Mouse (Mus musculus): ENCODE measurements around the gene Tmem126a. TPM values are rescaled to one million over a fixed set of nuclear protein-coding genes. Genes with fewer than 3 reads are reported as not detected.

The Tmem126a gene
- polyA plus RNA-seq, 1 experiment from 2014 or later: 111 TPM

DNA sequence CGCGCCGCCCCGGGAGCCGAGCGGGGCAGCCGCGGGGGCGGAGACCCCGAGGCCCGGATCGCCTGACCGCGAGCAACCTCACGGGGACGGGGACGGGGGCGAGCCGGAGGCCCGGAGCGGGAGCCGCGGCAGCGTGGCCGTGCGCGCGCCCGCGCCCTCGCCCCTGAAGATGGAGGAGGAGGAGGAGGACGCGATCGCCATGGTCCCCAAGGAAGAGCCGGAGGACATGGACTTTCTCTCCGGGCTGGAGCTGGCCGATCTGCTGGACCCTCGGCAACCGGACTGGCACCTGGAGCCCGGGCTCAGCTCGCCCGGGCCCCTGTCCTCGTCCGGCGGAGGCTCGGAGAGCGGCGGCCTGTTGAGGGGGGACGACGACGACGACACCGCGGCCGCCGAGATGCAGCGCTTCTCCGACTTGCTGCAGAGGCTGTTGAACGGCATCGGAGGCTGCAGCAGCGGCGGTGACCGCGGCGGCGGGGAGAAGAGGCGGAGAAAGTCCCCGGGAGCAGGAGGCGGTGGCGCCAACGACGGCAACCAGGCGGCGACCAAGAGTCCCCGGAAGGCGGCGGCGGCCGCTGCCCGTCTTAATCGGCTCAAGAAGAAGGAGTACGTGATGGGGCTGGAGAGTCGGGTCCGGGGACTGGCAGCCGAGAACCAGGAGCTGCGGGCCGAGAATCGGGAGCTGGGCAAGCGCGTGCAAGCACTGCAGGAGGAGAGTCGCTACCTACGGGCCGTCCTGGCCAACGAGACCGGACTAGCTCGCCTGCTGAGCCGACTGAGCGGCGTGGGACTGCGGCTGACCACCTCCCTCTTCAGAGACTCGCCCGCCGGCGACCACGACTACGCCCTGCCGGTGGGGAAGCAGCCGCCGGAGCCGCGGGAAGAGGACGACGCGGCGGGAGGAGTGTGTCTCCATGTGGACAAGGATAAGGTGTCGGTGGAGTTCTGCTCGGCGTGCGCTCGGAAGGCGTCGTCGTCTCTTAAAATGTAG, 13.6 kb downstream of the Tmem126a start:
- Histone ChIP-seq H3K36me3 (peaks cover 3% of the 10 kb centered on the region; the same call in 1 of the 2 replicates), H3K4me1 (peaks cover 9% of the 10 kb centered on the region), H3K9me3 (no peaks in the 10 kb centered on the region), H3K9ac (peak overlapping the region; percentile 99), H3K4me2 (replicated peaks) (peak overlapping the region; percentile 93), H3K27me3 (replicated peaks) (no peaks in the 10 kb centered on the region), H3K4me3 (peak overlapping the region; percentile 97), H3K27ac (peak overlapping the region; percentile 98)
- peak; percentile 82 for ATAC-seq (ENCODE audit: low FRiP score, low read depth)
- under 1% methylated on average over 123 of the region's 123 CpGs for WGBS

DNA sequence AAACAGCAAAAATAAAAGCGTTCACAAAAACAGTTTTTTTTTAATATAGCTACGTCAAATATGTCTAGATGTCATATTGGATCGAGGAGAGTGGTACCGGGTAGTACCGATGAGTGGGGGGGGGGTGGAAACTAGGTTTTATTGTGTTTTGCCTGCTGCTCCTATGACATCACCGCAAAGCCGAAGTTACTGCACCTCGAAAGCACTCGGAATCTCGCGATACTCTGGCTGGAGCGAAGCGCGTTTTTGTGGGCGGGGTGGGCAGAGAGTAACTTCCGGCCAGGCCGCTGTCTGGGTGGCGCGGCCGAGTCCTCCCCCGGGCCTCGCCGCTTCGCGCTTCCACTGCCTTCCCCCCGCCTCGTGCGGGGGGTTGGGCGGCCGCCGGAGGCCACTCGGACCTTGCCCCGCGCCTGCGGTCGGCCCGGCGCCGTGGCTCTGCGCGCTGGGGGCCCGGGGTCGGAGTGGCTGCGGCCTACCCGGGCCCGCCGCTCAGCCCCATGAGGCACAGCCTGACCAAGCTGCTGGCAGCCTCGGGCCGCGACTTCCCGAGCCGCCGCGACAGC, 14.4 kb downstream of the Tmem126a start, which contains the start of gene Crebzf:
Crebzf (plus strand) TSS at position 212 of the 563 bp plus-strand sequence.
- Histone ChIP-seq H3K27me3 (replicated peaks) (no peaks in the 10 kb centered on the region), H3K4me3 (peak within 1 kb of the TSS; percentile 97), H3K9ac (peak within 1 kb of the TSS; percentile 99), H3K27ac (peak within 1 kb of the TSS; percentile 98), H3K36me3 (peaks cover 3% of the 10 kb centered on the region; the same call in 1 of the 2 replicates), H3K4me2 (replicated peaks) (peak within 1 kb of the TSS; percentile 93), H3K4me1 (peaks cover 9% of the 10 kb centered on the region), H3K9me3 (no peaks in the 10 kb centered on the region)
- under 1% methylated on average over 54 of the region's 54 CpGs for WGBS
- peak; percentile 95 for ATAC-seq (ENCODE audit: low FRiP score, low read depth)

DNA sequence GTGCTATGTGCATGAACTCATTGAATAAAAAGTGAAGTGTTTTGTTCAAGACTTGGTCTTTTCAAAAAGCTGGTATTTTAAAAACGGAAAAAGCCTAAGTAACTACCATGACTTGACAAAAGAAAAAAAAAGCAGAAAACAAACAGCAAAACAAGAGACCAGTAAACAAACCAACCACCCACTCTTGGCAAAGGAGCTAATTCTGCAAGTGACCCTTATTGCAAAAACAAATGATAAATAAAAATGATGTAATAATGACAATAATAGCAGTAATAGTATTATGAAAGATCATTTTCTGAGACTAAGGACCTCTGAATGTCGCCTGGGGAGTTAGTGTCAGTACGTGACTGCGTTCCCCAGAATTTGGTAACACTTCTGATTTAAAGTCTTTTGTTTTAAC, 15.0 kb downstream of the Tmem126a start:
- H3K9me3 ChIP-seq: no peaks in the 10 kb centered on the region
- H3K9ac ChIP-seq: peak overlapping the region; percentile 99
- peak overlapping the region; percentile 97 for H3K4me3 ChIP-seq
- H3K36me3 ChIP-seq: no peaks in the 10 kb centered on the region
- 15% methylated on average over 4 of the region's 4 CpGs for WGBS
- ATAC-seq (ENCODE audit: low FRiP score, low read depth): peak; percentile 8; the same call in 1 of the 2 replicates
- no peak overlapping the region for H3K27ac ChIP-seq
- H3K27me3 ChIP-seq (replicated peaks): no peaks in the 10 kb centered on the region
- peaks cover 9% of the 10 kb centered on the region for H3K4me1 ChIP-seq
- peak overlapping the region; percentile 55 for H3K4me2 ChIP-seq (replicated peaks)

DNA sequence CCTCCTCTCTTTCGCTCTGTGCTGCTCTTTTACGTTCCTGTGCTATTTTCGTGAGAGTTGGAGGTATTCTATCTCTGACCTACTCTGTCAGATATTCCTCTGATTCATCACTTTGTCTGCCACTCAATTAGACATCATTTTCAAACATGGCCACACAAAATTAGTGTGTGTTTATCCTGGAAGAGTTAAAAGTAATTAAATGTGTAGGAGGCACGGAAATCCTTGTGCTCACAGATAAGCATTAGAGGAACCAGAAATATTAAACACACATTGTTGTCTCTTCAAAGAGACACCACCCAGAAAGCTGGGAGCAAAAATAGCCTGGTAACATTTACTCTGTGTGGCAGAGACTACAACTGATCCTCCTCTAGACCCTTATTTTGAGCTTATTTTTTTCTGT, 17.0 kb downstream of the Tmem126a start:
- Histone ChIP-seq H3K27me3 (replicated peaks) (no peaks in the 10 kb centered on the region), H3K36me3 (no peaks in the 10 kb centered on the region), H3K4me1 (peaks cover 3% of the 10 kb centered on the region; the same call in 1 of the 2 replicates), H3K9me3 (no peaks in the 10 kb centered on the region), H3K4me2 (replicated peaks) (no peak overlapping the region), H3K27ac (no peak overlapping the region), H3K4me3 (no peak overlapping the region), H3K9ac (no peak overlapping the region)
- no peak for ATAC-seq (ENCODE audit: low FRiP score, low read depth)
- 93% methylated on average over 4 of the region's 4 CpGs for WGBS

DNA sequence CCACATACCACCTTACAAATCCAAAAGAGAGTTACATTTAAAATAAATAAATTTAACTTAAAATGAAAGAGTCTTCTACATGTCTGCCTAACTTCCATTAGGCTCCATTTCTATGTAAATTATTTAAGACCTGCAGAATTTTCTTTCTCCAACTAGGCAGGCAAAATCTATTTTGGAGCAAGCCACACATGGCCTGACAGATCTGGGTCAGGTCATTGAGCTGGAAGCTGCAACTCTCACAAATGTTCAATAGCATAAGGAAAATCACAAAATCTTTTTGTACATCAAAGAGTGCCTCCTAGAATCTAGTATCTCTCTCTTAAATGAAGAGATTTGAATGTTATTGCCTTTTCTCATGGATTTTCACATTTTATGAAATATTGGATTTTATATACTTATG, 24.8 kb downstream of the Tmem126a start:
- H3K9ac ChIP-seq: no peak overlapping the region
- no peaks in the 10 kb centered on the region for H3K36me3 ChIP-seq
- H3K4me2 ChIP-seq (replicated peaks): no peak overlapping the region
- H3K27ac ChIP-seq: no peak overlapping the region
- no peaks in the 10 kb centered on the region for H3K9me3 ChIP-seq
- H3K4me3 ChIP-seq: no peak overlapping the region
- no peaks in the 10 kb centered on the region for H3K27me3 ChIP-seq (replicated peaks)
- no peak for ATAC-seq (ENCODE audit: low FRiP score, low read depth)
- H3K4me1 ChIP-seq: peaks cover 2% of the 10 kb centered on the region; the same call in 1 of the 2 replicates

DNA sequence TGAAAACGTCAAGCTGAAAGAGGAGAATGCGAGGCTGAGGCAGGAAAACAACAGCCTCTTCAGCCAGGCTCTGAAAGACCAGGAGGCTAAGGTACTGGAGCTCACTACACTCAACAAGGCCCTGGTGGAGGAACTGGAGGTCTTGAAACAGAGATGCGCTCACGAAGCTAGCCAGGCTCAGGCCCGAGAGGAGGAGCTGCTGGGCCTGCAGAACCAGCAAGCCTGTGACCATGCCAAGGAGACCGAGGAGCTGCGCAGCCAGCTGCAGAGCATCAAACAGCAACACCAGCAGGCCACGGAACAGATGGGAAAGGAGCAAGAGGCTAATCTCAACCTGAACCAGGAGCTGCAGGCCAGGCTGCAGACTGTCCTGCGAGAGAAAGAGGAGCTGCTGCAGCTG, 30.0 kb downstream of the Tmem126a start:
- no peak for ATAC-seq (ENCODE audit: low FRiP score, low read depth)
- no peaks in the 10 kb centered on the region for H3K36me3 ChIP-seq

DNA sequence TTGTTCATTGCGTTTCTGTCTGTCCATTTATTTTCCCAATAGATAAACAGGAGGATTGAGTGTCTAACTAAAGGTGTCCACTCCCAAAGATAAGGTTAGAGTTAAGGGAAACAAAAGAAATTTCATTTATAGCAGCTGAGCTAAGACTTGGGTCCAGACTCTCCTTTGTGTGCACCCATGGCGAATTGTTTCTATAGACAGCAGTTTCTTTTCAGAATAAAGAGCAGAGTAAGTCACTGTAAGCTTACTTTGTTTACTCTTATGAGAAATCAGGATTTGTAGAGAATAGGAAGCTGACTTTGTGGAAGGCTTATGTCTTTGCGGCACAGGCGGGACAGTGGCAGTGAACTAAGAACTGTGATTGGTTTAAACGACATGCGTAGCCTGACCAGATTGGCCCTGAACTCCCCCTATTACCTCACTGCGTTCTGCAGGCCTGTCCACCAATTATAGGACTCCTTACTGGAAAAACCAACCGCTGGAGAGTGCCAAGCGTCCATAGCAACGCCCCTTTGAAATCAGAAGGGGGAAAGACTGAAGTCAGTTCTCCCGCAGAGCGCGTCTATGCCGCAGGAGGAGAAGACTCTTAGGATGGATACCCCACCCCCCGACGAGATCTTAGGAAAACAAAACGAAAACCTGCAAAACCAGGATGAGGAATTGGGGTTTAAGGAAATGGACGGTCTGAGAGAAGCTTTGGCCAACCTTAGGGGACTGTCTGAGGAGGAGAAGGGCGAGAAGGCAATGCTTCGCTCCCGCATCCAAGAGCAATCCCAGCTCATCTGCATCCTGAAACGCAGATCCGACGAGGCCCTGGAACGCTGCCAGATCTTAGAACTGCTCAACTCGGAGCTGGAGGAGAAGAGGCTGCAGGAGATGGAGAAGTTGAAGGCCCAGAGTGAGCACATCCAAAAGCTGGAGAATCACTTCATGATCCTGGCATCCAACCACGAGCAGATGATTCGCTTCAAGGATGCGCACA, 30.7 kb downstream of the Tmem126a start, which contains the start of gene Ccdc89:
Ccdc89 (plus strand) TSS at position 558 of the 982 bp plus-strand sequence.
- WGBS: 24% methylated on average over 29 of the region's 29 CpGs
- H3K27me3 ChIP-seq (replicated peaks): no peaks in the 10 kb centered on the region
- H3K36me3 ChIP-seq: no peaks in the 10 kb centered on the region
- H3K4me2 ChIP-seq (replicated peaks): peak within 1 kb of the TSS; percentile 73
- peak within 1 kb of the TSS; percentile 38; the same call in 1 of the 2 replicates for H3K9ac ChIP-seq
- H3K27ac ChIP-seq: no peak within 1 kb of the TSS
- peak within 1 kb of the TSS; percentile 31 for H3K4me3 ChIP-seq
- peaks cover 4% of the 10 kb centered on the region; the same call in 1 of the 2 replicates for H3K4me1 ChIP-seq
- no peaks in the 10 kb centered on the region for H3K9me3 ChIP-seq
- peak; percentile 100 for ATAC-seq (ENCODE audit: low FRiP score, low read depth)

More for the DNA sequence above, 30.0 kb downstream of the Tmem126a start:
- Histone ChIP-seq H3K9me3 (no peaks in the 10 kb centered on the region), H3K4me2 (replicated peaks) (peak overlapping the region; percentile 73), H3K4me3 (0 out of 2 replicates have a peak overlapping the region, but pooled peaks have one; percentile 31), H3K4me1 (peaks cover 4% of the 10 kb centered on the region; the same call in 1 of the 2 replicates), H3K27me3 (replicated peaks) (no peaks in the 10 kb centered on the region), H3K9ac (peak overlapping the region; percentile 38; the same call in 1 of the 2 replicates), H3K27ac (no peak overlapping the region)
- WGBS: 70% methylated on average over 9 of the region's 9 CpGs

DNA sequence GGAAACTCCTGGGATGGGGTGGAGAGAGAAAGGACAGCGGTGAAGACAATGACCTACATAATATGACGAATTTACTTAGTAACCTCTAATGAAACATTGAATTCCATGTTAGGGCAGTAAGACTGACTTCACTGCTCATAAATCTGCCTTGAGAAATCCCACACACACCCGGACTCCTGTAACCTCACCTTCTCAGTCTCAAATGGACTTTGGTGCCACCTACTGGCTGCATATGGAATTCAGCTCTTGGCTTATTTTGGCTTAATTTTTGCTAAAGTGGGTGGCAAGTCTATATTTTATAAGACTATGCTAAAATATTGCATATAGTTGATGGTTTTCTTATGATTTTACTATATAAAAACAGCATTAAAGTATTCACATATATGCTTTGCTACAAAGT, 47.1 kb downstream of the Tmem126a start:
- 50% methylated on average over 3 of the region's 3 CpGs for WGBS
- H3K36me3 ChIP-seq: no peaks in the 10 kb centered on the region
- H3K4me3 ChIP-seq: no peak overlapping the region
- no peak overlapping the region for H3K9ac ChIP-seq
- ATAC-seq (ENCODE audit: low FRiP score, low read depth): peak; percentile 33; the same call in 1 of the 2 replicates
- H3K9me3 ChIP-seq: no peaks in the 10 kb centered on the region
- no peaks in the 10 kb centered on the region for H3K27me3 ChIP-seq (replicated peaks)
- H3K4me2 ChIP-seq (replicated peaks): no peak overlapping the region
- H3K4me1 ChIP-seq: no peaks in the 10 kb centered on the region
- H3K27ac ChIP-seq: no peak overlapping the region

Other genes starting within 250 kb of the Tmem126a start
- gene Ccdc83, start 191.5 kb downstream of the Tmem126a start, polyA plus RNA-seq (2016; fragmentation: Nextera tagmentation; extraction: Ambion mirVana): not detected in 2 replicates
- 5.8 and 5.9 TPM in 2 replicates for gene Sytl2, start 155.0 kb downstream of the Tmem126a start, polyA plus RNA-seq (2016; fragmentation: Nextera tagmentation; extraction: Ambion mirVana)
- 2.0 and 2.2 TPM in 2 replicates for gene Ccdc89, start 30.7 kb downstream of the Tmem126a start, polyA plus RNA-seq (2016; fragmentation: Nextera tagmentation; extraction: Ambion mirVana)
- 57.6 and 64.9 TPM in 2 replicates for gene Crebzf, start 14.5 kb downstream of the Tmem126a start, polyA plus RNA-seq (2016; fragmentation: Nextera tagmentation; extraction: Ambion mirVana)
- 41.4 and 43.2 TPM in 2 replicates for gene Tmem126b, start 18.8 kb upstream of the Tmem126a start, polyA plus RNA-seq (2016; fragmentation: Nextera tagmentation; extraction: Ambion mirVana)
- gene Dlg2, start 19.4 kb upstream of the Tmem126a start, polyA plus RNA-seq (2016; fragmentation: Nextera tagmentation; extraction: Ambion mirVana): 8.0 and 8.1 TPM in 2 replicates